Mouse (Mus musculus) megakaryocyte, embryonic 14.5 days (primary cell): ENCODE measurements around the gene Rfk.

ENCODE experiments used
- FLI1 ChIP-seq: IDR thresholded peaks from 2 replicates; pipeline ENCODE4 v1.6.1; 2012; ENCODE audit warnings: low read length, inconsistent platforms, mixed read lengths
- GATA1 ChIP-seq: IDR thresholded peaks from 3 replicates; pipeline ENCODE4 v1.6.1; 2012; ENCODE audit warnings: mixed read lengths, low read length, inconsistent platforms, borderline replicate concordance

- TF ChIP-seq GATA1 (no peak), FLI1 (no peak)
Measured at GRCm38 (mm10) chr19:17410465-17411065, 16.7 kb downstream of the Rfk start.
